Mouse (Mus musculus) left cerebral cortex, adult 2 months (tissue): Measurements from ENCODE around the gene Accs. TPM values are rescaled to one million over a fixed set of nuclear protein-coding genes. Genes with fewer than 3 reads are reported as not detected.

Experiments used
- DNase-seq, 2 experiments: peaks; one replicate each; pipeline ENCODE4 v3.0.0; 2021 to 2022; ENCODE audit warnings: low spot score in 2 of 2, mixed read lengths in 1 of 2; ENCODE audit errors: extremely low spot score in 1 of 2
- H3K27ac ChIP-seq: fragments of 200-600 bp; 2 replicates; pipeline ENCODE4 v1.8.1; 2022
- H3K4me3 ChIP-seq: fragments of 200-600 bp; 2 replicates; pipeline ENCODE4 v1.8.1; 2022
- CTCF ChIP-seq: fragments of 200-600 bp; IDR thresholded peaks from 2 replicates; pipeline ENCODE4 v1.8.1; 2022; ENCODE audit warnings: antibody characterized with exemption, mild to moderate bottlenecking, moderate library complexity
- intact Hi-C: fragments of 180-260 bp; cut with DNase I; formaldehyde crosslinking; loops from one replicate; pipeline ENCODE4 v1.15.1; 2025
- total RNA-seq, 2 experiments: library from RNA; stranded (reverse); gene quantifications; 2 replicates each; pipeline ENCODE4 v1.2.3; 2021

Accs gene
- total RNA-seq, 2 experiments from 2014 or later = 2.0 to 3.4 TPM

DNA sequence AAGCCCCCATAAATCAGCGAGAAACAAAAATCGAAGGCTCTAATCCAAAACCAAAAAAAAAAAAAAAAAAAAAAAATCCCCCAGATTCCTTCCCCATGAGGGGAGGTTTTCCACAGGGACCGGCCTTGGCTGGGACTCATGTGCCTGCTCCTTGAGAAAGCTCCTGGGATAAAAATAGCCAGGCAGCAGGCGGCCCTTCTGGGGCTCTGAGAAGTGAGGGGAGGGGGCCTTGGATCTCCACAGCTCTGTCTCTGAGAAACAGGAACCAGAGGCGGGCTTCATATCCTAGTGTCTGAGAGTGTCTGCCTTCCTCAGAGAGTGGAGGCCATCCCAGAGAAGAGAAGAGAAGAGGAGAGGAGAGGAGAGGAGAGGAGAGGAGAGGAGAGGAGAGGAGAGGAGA is 27.3 kb upstream of the Accs start:
- no peak for DNase-seq
- Histone ChIP-seq H3K4me3 (no peak overlapping the region), H3K27ac (no peak overlapping the region)
- no peak for TF ChIP-seq CTCF
- intact Hi-C loops = no loop called here

GRCm38 (mm10) chr2:93874606-93875005 is 24.9 kb upstream of the Accs start:
- H3K27ac ChIP-seq = no peak overlapping the region
- TF ChIP-seq CTCF = no peak
- intact Hi-C loops = no loop called here
- DNase-seq = no peak
- no peak overlapping the region for H3K4me3 ChIP-seq

- Histone ChIP-seq H3K27ac (no peak overlapping the region), H3K4me3 (no peak overlapping the region)
- no peak for TF ChIP-seq CTCF
- no peak for DNase-seq
- intact Hi-C loops = no loop called here
Measured at GRCm38 (mm10) chr2:93874227-93874514, 24.4 kb upstream of the Accs start.

DNA sequence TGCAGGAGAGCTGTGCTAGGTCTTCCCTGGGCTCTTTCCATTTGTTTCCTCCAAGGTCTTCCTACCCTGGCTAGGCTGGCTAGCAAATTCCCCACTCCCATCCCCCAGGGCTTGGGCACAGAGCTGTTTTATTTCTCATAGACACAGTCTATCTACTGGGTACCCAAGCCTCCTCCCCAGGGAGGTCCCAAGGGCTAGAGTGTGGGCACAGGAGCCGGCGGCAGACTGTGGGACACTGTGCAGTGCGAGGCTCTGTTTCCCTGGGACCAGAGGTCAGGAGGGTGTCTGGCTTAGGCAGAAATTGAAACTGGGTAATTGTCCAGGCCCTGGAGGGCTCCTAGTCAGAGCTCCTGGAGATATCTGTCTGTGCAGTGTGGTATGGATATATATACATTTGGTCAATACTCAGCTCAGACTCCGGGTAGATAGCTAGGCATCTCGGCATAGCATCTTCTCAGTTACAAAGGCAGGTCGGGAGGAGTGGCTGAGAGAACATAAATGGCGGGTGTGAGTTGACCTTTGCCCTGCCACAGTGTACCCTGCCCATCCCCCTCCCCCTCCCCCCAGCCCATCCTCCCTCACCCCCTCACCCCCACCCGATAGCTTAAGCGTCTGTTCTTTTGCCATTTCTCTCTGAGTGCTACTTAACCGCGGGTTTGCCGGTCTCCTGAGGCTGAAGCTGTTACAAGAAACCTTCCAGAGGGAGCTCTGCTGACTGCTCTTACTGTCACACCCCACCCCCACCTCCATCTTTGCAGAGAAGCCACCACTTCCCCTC is 23.9 kb upstream of the Accs start:
- intact Hi-C loops = loop anchor here (2.0 kb wide), 1 partner anchor 83 kb away; the partner anchor contains the start of gene Gm13889
- Histone ChIP-seq H3K4me3 (no peak overlapping the region), H3K27ac (no peak overlapping the region)
- DNase-seq = no peak
- TF ChIP-seq CTCF = no peak

GRCm38 (mm10) chr2:93872257-93872656 is 22.5 kb upstream of the Accs start:
- no peak for TF ChIP-seq CTCF
- Histone ChIP-seq H3K27ac (no peak overlapping the region), H3K4me3 (no peak overlapping the region)
- no peak for DNase-seq
- intact Hi-C loops = loop anchor here (2.0 kb wide), 1 partner anchor 85 kb away; the partner anchor contains the start of gene Gm13889

DNA sequence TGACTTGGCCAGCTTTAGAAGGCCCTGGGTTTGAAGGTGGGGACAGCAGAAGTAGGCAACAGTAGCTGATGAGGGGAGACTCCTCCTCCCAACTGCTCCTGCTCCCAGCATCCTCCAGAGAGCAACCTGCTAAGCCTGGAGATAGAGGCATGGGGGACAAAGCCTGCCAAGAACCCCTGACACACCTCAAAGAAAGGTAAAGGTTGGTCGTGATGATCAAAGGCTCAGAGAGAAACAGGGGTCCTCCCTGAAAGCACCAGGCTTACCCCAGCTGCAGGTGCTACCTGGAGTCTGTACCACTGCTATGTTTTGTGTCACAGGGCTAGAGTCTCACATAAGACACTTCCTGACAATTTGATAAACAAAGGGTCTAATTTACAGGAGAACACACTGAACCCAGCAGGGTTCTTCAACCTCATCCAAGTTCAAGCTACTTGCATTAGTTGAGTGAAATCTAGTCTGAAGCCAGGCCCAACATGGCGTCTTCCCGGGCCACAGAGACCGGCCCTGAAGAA is 21.7 kb upstream of the Accs start:
- no peak for TF ChIP-seq CTCF
- DNase-seq = no peak
- intact Hi-C loops = loop anchor here (1.0 kb wide), 1 partner anchor 131 kb away; no protein-coding TSS in a partner anchor
- no peak overlapping the region for H3K4me3 ChIP-seq
- H3K27ac ChIP-seq = no peak overlapping the region

- intact Hi-C loops = loop anchor here (1.0 kb wide), 1 partner anchor 131 kb away; no protein-coding TSS in a partner anchor
- TF ChIP-seq CTCF = peak; percentile 73
- peak; percentile 68 to 79 for DNase-seq
- no peak overlapping the region for H3K4me3 ChIP-seq
- H3K27ac ChIP-seq = no peak overlapping the region
Measured at GRCm38 (mm10) chr2:93870842-93871241, 21.1 kb upstream of the Accs start.

GRCm38 (mm10) chr2:93869107-93869600 is 19.4 kb upstream of the Accs start, which contains the start of gene Accsl:
Gene Accsl, minus strand, starts transcription at chr2:93869157.
- Histone ChIP-seq H3K4me3 (no peak within 1 kb of the TSS), H3K27ac (no peak within 1 kb of the TSS)
- TF ChIP-seq CTCF = no peak
- intact Hi-C loops = no loop called here
- DNase-seq = no peak

- no peak overlapping the region for H3K27ac ChIP-seq
- no peak for TF ChIP-seq CTCF
- no peak overlapping the region for H3K4me3 ChIP-seq
- no peak for DNase-seq
- intact Hi-C loops = no loop called here
Measured at GRCm38 (mm10) chr2:93868566-93868965, 18.8 kb upstream of the Accs start.

DNA sequence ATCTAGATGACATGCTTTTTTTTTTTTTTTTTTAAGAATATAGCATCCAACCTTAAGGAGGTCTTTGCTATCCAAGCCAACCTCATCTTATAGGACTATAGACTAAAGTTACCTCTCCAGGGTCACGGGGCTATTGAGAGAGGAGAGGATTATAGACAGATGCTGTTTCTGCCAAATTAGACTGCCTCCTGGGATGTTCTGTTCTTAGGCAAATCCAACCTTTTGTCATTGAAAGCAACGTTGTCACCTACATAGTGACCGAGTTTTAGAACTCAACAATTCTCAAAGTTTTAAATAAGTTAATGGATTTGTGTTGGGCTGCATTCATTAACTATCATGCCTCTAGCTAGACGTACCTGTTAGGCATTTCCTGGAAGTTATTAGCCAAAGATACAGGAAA is 13.5 kb upstream of the Accs start:
- intact Hi-C loops = no loop called here
- no peak for DNase-seq
- no peak for TF ChIP-seq CTCF
- H3K4me3 ChIP-seq = no peak overlapping the region
- no peak overlapping the region for H3K27ac ChIP-seq

GRCm38 (mm10) chr2:93858845-93859244 is 9.1 kb upstream of the Accs start:
- no peak for DNase-seq
- Histone ChIP-seq H3K4me3 (no peak overlapping the region), H3K27ac (no peak overlapping the region)
- intact Hi-C loops = no loop called here
- no peak for TF ChIP-seq CTCF

DNA sequence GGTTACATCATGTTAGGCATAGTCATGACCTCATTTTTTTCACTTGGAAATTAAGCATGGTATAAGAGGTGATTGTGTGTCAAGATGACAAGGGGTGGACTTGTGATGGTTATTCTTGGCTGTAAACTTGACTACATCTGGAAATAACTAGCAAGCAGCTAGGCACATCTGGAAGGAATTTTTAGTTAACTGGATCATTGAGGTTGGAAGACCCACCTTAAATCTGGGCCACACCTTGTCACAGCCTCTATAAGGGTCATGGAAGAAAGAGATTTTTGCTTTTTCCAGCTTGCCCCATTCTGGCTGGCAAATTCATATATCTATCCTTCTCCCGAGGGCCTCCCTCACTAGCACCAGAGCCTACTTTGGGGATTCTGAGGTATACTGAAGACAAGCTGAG is 1.6 kb upstream of the Accs start:
- intact Hi-C loops = no loop called here
- Histone ChIP-seq H3K4me3 (no peak overlapping the region), H3K27ac (no peak overlapping the region)
- TF ChIP-seq CTCF = no peak
- DNase-seq = no peak
